Mouse (Mus musculus) CH12.LX (cell line): ENCODE measurements around the gene Asb13. TPM values are rescaled to one million over a fixed set of nuclear protein-coding genes. Genes with fewer than 3 reads are reported as not detected.

Experiments
- DNase-seq: peaks from one replicate; pipeline ENCODE4 v3.0.0-alpha.2; 2013; ENCODE audit errors: extremely low read depth
- H3K27ac ChIP-seq: 2 replicates; pipeline ENCODE4 v1.5.1; 2012; ENCODE audit warnings: low read depth, mild to moderate bottlenecking, control low read depth, moderate library complexity; ENCODE audit not compliant: insufficient read depth
- H3K27me3 ChIP-seq: replicated peaks from 2 replicates; pipeline ENCODE3; 2012; ENCODE audit warnings: inconsistent platforms
- H3K36me3 ChIP-seq, 2 experiments: replicated peaks in 1 of 2; 2 replicates each; pipeline versions ENCODE3 to v1.6.1; 2012; ENCODE audit warnings: inconsistent platforms in 1 of 2, low read length in 1 of 2, mild to moderate bottlenecking in 1 of 2, mixed read lengths in 1 of 2, moderate library complexity in 1 of 2; ENCODE audit not compliant: control insufficient read depth in 1 of 2, insufficient read depth in 1 of 2
- H3K4me1 ChIP-seq, 2 experiments: 2 replicates each; pipeline ENCODE4 v1.6.1; 2012; ENCODE audit warnings: inconsistent platforms in 1 of 2, moderate library complexity in 1 of 2; ENCODE audit not compliant: insufficient read depth in 2 of 2, control insufficient read depth in 1 of 2
- H3K4me2 ChIP-seq: 2 replicates; pipeline ENCODE4 v1.6.1; 2012; ENCODE audit warnings: low read depth, mild to moderate bottlenecking, control low read depth; ENCODE audit not compliant: poor library complexity, insufficient read depth, severe bottlenecking
- H3K4me3 ChIP-seq, 3 experiments: fragments of 150-350 bp in 1 of 3; sonication (generic) in 1 of 3; replicated peaks in 1 of 3; 2 replicates each; pipeline versions ENCODE3 to v1.5.1; 2011 to 2012; ENCODE audit warnings: low read depth in 2 of 3, low read length in 2 of 3, mild to moderate bottlenecking in 2 of 3, moderate library complexity in 2 of 3, control low read depth in 1 of 3, improper control_type of control experiment in 1 of 3, inconsistent platforms in 1 of 3, mixed read lengths in 1 of 3; ENCODE audit not compliant: poor library complexity in 1 of 3
- H3K79me2 ChIP-seq: replicated peaks from 2 replicates; pipeline ENCODE4 v1.6.1; 2012; ENCODE audit warnings: mild to moderate bottlenecking, moderate library complexity; ENCODE audit not compliant: control insufficient read depth, poor library complexity, insufficient read depth, severe bottlenecking; ENCODE audit errors: extremely low read depth
- H3K9ac ChIP-seq: 2 replicates; pipeline ENCODE4 v1.6.1; 2012; ENCODE audit warnings: low read depth, mild to moderate bottlenecking, control low read depth, moderate library complexity; ENCODE audit not compliant: insufficient read depth
- H3K9me3 ChIP-seq: replicated peaks from 2 replicates; pipeline ENCODE3; 2012; ENCODE audit warnings: low read length, inconsistent platforms, mixed read lengths
- BHLHE40 ChIP-seq: IDR thresholded peaks from 2 replicates; pipeline ENCODE4 v1.6.1; 2011; ENCODE audit warnings: mild to moderate bottlenecking, low read depth, low read length, improper control_type of control experiment
- CHD1 ChIP-seq: IDR thresholded peaks from 2 replicates; pipeline ENCODE4 v1.6.1; 2012; ENCODE audit warnings: low read depth, low read length, improper control_type of control experiment, inconsistent platforms
- CHD2 ChIP-seq: IDR thresholded peaks from 2 replicates; pipeline ENCODE4 v1.6.1; 2011; ENCODE audit warnings: low read length, improper control_type of control experiment
- ELF1 ChIP-seq: IDR thresholded peaks from 2 replicates; pipeline ENCODE4 v1.6.1; 2014; ENCODE audit warnings: low read depth, mild to moderate bottlenecking, inconsistent platforms, low read length, improper control_type of control experiment
- GABPA ChIP-seq: IDR thresholded peaks from 2 replicates; pipeline ENCODE4 v1.6.1; 2012; ENCODE audit warnings: low read depth, low read length, improper control_type of control experiment, inconsistent platforms; ENCODE audit not compliant: insufficient replicate concordance
- IRF4 ChIP-seq: IDR thresholded peaks from 2 replicates; pipeline ENCODE4 v1.6.1; 2014; ENCODE audit warnings: low read depth, mild to moderate bottlenecking, inconsistent platforms, low read length, improper control_type of control experiment
- JUND ChIP-seq: conservative IDR thresholded peaks from 2 replicates; pipeline ENCODE4 v1.6.1; 2011; ENCODE audit warnings: low read depth, low read length, improper control_type of control experiment
- KAT2A ChIP-seq: IDR thresholded peaks from 2 replicates; pipeline ENCODE4 v1.6.1; 2012; ENCODE audit warnings: low read length, improper control_type of control experiment, inconsistent platforms; ENCODE audit not compliant: insufficient replicate concordance
- MAFK ChIP-seq: IDR thresholded peaks from 2 replicates; pipeline ENCODE4 v1.6.1; 2011; ENCODE audit warnings: low read length, improper control_type of control experiment; ENCODE audit not compliant: insufficient replicate concordance
- MYC ChIP-seq: IDR thresholded peaks from 2 replicates; pipeline ENCODE4 v1.6.1; 2011; ENCODE audit warnings: low read depth, mild to moderate bottlenecking, improper control_type of control experiment, low read length
- NRF1 ChIP-seq: IDR thresholded peaks from 2 replicates; pipeline ENCODE4 v1.6.1; 2014; ENCODE audit warnings: low read depth, mild to moderate bottlenecking, inconsistent platforms, low read length, improper control_type of control experiment, moderate library complexity
- PAX5 ChIP-seq: IDR thresholded peaks from 2 replicates; pipeline ENCODE4 v1.6.1; 2012; ENCODE audit warnings: low read length, inconsistent platforms, mixed read lengths
- TCF12 ChIP-seq: IDR thresholded peaks from 2 replicates; pipeline ENCODE4 v1.6.1; 2014; ENCODE audit warnings: low read depth, mild to moderate bottlenecking, inconsistent platforms, low read length, improper control_type of control experiment
- UBTF ChIP-seq: IDR thresholded peaks from 2 replicates; pipeline ENCODE4 v1.6.1; 2012; ENCODE audit warnings: low read depth, mild to moderate bottlenecking, inconsistent platforms, low read length, improper control_type of control experiment, moderate library complexity
- USF1 ChIP-seq: IDR thresholded peaks from 2 replicates; pipeline ENCODE4 v1.6.1; 2014; ENCODE audit warnings: low read depth, mild to moderate bottlenecking, inconsistent platforms, low read length, improper control_type of control experiment
- ZMIZ1 ChIP-seq: IDR thresholded peaks from 2 replicates; pipeline ENCODE4 v1.6.1; 2012; ENCODE audit warnings: low read depth, mild to moderate bottlenecking, inconsistent platforms, low read length, improper control_type of control experiment
- dilution Hi-C: fragments of 300-500 bp; cut with MboI; formaldehyde crosslinking; loops from 2 replicates; pipeline ENCODE4 v1.14.3; 2020; ENCODE audit warnings: low sequenced_read_pairs; ENCODE audit not compliant: extremely low pct_unique_long_range_greater_than_20kb, extremely low pct_ligation_motif_present
- in situ Hi-C: fragments of 300-500 bp; cut with MboI; formaldehyde crosslinking; loops from 3 replicates; pipeline ENCODE4 v1.14.3; 2019; ENCODE audit warnings: low sequenced_read_pairs, low pct_ligation_motif_present, low pct_unique_long_range_greater_than_20kb, mixed read lengths
- polyA plus RNA-seq: library from polyadenylated mRNA; unstranded; fragments of >175 nt; gene quantifications from 2 replicates; pipeline ENCODE4 v1.2.1, GENCODE M21; 2012; ENCODE audit warnings: low read depth; ENCODE audit not compliant: insufficient read length
- total RNA-seq, 2 experiments: library from RNA; depleted of rRNA; stranded (reverse); fragments of 300-350 nt in 1 of 2; fragments of >200 nt in 1 of 2; gene quantifications; 2 replicates each; pipeline ENCODE4 v1.2.3; 2012 to 2014

The Asb13 gene
- total and polyA plus RNA-seq, 3 experiments: 0.78 to 2.0 (median 1.4) TPM

DNA sequence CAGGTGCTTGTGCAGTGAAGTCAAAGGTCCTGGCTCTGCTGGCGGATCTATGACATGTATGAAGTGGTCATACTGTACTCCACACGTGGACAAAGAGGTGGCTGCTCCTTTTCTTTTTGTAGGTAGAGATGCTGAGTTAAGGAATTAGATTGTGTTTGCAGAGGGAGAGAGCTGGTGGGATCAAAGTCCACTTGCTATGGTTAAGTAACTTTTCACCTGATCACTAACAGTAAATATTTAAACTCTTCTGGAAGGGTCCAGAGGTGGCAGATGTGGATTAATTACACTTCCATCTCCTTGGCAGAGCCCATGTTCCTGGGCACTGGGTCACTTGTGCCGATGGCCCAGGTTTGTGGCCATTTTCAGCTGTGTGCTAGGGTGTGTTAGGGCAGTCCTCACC, 12.1 kb downstream of the Asb13 start:
- in situ Hi-C loops: loop anchor here (10.0 kb wide), 1 partner anchor 231 kb away; no protein-coding TSS in a partner anchor

GRCm38 (mm10) chr13:3646566-3646965, 12.7 kb downstream of the Asb13 start:
- Histone ChIP-seq H3K36me3 (peaks cover 0 to 7% of the 10 kb centered on the region in 2 experiments), H3K9me3 (peaks cover 3% of the 10 kb centered on the region), H3K79me2 (no peaks in the 10 kb centered on the region)
- dilution Hi-C loops: no loop called here
- in situ Hi-C loops: loop anchor here (10.0 kb wide), 1 partner anchor 232 kb away; no protein-coding TSS in a partner anchor
- no peak for TF ChIP-seq ZMIZ1
- TF ChIP-seq JUND: no peak
- TF ChIP-seq TCF12: no peak
- no peak for TF ChIP-seq MAFK
- no peak for TF ChIP-seq PAX5
- TF ChIP-seq, all 38 proteins: peak for 0
- no peak overlapping the region for H3K9ac ChIP-seq
- H3K27ac ChIP-seq: no peak overlapping the region
- no peak overlapping the region for H3K4me2 ChIP-seq
- peaks cover 0 to 3% of the 10 kb centered on the region in 2 experiments; a peak in 1 of 4 replicates for H3K4me1 ChIP-seq
- H3K27me3 ChIP-seq: no peaks in the 10 kb centered on the region
- DNase-seq: no peak
- no peak overlapping the region for H3K4me3 ChIP-seq

More for the DNA sequence above, 12.1 kb downstream of the Asb13 start:
- Histone ChIP-seq H3K36me3 (peaks cover 0 to 7% of the 10 kb centered on the region in 2 experiments), H3K79me2 (no peaks in the 10 kb centered on the region), H3K27ac (no peak overlapping the region), H3K9me3 (peaks cover 3% of the 10 kb centered on the region), H3K4me3 (no peak overlapping the region), H3K27me3 (no peaks in the 10 kb centered on the region), H3K4me2 (no peak overlapping the region), H3K4me1 (peaks cover 0 to 3% of the 10 kb centered on the region in 2 experiments; a peak in 1 of 4 replicates), H3K9ac (no peak overlapping the region)
- TF ChIP-seq USF1 (no peak), ELF1 (no peak), IRF4 (no peak), KAT2A (no peak), MYC (no peak), NRF1 (no peak), BHLHE40 (no peak), TCF12 (no peak), UBTF (no peak), CHD1 (no peak), GABPA (no peak), CHD2 (no peak)
- DNase-seq: no peak
- dilution Hi-C loops: no loop called here
